Mouse (Mus musculus) monocyte, adult 5-6 weeks (primary cell): ENCODE measurements at regions not wholly inside any gene's neighbourhood (a gene's known extent, or its start where the extent isn't known, plus 50 kb on each side); places are given as distances from the start of the nearest gene placed in this dataset.

Experiments used
- ATAC-seq: fragments of 153-309, 156-312 bp; replicated peaks from 2 replicates; pipeline ENCODE4 v1.8.0; 2017; ENCODE audit warnings: mild to moderate bottlenecking; ENCODE audit not compliant: low TSS enrichment, insufficient number of reproducible peaks, severe bottlenecking, poor library complexity, low FRiP score

DNA sequence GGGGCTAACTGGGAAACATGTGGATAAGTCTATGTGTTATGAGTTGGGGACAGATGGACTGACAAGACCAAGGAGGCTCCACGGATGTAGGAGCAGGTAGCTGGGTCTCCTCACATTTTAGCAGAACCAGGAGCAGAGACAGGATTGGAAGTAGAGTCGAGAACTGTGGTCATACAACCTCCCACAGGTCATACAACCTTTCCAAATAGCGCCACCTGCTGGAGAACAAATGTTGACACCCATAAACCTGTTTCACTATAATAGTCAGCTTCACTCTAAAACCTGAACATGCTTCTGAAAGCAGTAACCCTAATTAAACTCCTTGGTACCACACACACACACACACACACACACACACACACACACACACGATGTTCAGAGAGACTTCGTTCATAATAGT is 50.7 kb upstream of the Foxk1 start:
- ATAC-seq = no peak
